Mouse (Mus musculus) bone marrow, adult 2 months (tissue): ENCODE measurements around the gene Rhou.

Source experiments
- CTCF ChIP-seq: fragments of 200-500 bp; IDR thresholded peaks from 2 replicates; pipeline ENCODE4 v1.5.1; 2011; ENCODE audit warnings: low read length, control low read depth; ENCODE audit not compliant: control insufficient read depth, insufficient read depth
- POLR2A ChIP-seq: fragments of 200-500 bp; IDR thresholded peaks from 2 replicates; pipeline ENCODE4 v1.6.1; 2011; ENCODE audit warnings: low read depth, mild to moderate bottlenecking, control low read depth, low read length, borderline replicate concordance; ENCODE audit not compliant: control insufficient read depth

DNA sequence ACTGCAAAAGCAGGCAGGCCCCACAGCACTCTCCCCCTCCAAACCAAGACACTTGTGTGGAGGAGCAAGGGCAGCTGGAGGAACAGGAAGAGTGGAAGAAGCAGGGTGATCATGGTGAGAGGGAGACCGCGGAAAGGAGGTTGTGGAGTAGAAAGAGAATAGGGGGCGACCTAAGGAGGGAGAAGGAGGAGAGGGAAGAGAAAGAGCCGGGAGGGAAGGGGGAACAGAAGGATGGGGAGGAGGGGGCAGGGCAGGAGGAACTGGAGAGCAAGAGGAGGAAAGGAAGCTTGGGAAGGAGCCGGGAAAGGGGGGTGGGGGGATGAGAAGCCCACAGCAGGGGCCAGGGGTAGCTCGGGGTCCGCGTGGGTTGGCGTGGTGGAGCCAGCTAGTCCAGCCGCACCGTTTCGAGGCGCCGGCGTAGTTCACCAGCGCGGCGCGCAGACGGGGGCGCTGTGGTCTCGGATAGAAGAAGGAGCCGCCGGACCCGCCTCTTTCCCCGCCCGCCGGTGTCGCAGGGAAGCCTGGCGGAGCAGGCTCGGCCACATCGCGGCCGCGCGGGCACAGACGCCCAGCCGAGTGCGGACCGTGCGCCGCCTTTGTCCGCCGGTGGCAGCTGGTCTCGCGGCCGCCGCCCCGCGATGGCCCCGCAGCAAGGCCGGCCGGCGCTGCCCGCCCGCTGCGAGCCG is at the start of gene Rhou:
- TF ChIP-seq CTCF (peak; percentile 47; the same call in 1 of the 2 replicates), POLR2A (peak; percentile 42; the same call in 1 of the 2 replicates)
